Mouse (Mus musculus): ENCODE measurements at regions not wholly inside any gene's neighbourhood (a gene's known extent, or its start where the extent isn't known, plus 50 kb on each side); places are given as distances from the start of the nearest gene placed in this dataset.

DNA sequence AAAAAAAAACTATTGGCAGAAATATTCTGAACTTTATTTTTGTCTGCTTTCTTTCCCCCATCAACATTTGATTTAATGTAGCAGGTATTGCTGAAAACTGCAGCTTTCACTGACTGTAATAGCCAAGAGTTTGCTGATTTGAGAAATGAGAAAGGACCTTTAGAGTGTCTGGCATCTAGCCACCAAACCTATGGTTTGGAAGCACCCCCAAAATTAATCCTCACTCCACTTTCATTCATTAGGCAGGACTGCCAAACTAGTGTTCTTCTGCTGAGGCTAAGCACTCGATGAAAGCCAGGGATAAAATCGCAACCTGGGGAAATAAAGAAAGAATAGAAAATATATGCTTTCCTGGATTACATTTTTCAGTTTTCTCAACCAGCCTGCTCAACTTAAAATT is 320.4 kb downstream of the Atp6ap1l start:
- no peak for DNase-seq (ENCODE audit: low read depth in 1 of 2, low spot score in 2 of 2)
- no peaks in the 10 kb centered on the region for H3K36me3 ChIP-seq (ENCODE audit: control insufficient read depth, insufficient read depth, low read length)
- H3K4me1 ChIP-seq (ENCODE audit: control insufficient read depth, insufficient read depth, insufficient read length) = no peaks in the 10 kb centered on the region
- H3K4me3 ChIP-seq (ENCODE audit: extremely low read depth, insufficient read depth, insufficient read length) = no peak overlapping the region
- WGBS = 89% methylated on average over 2 of the region's 2 CpGs
- no peak overlapping the region for H3K27ac ChIP-seq (ENCODE audit: insufficient read depth, low read length)
- no peaks in the 10 kb centered on the region for H3K27me3 ChIP-seq (ENCODE audit: control insufficient read depth, insufficient read depth, low read length)
- TF ChIP-seq CTCF (IDR thresholded peaks at IDR 0.05; ENCODE audit: extremely low read depth, insufficient read depth, insufficient read length, insufficient replicate concordance) = no peak
- no peak for TF ChIP-seq POLR2A (IDR thresholded peaks at IDR 0.05; ENCODE audit: low read depth, low read length)

DNA sequence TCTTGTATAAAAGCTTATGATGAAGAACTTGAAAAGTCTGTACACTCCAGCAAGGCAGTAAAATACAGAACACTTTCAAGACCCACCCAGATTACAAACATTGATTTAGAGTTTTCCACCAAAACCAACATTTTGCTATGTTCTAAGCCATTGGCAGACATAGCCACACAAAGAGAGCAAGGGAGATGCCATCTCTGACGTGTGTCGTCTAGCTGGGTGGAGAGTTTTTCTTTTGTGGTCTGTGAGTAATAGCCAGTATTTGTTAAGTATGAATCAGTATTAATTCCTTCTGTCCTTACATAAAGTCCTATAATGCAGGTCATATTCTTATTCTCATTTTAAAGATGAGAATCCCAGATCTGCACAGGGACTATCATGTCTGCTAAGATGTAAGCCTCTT is 329.8 kb downstream of the Atp6ap1l start:
- DNase-seq (ENCODE audit: low read depth in 1 of 2, low spot score in 2 of 2) = no peak
- H3K4me1 ChIP-seq (ENCODE audit: control insufficient read depth, insufficient read depth, insufficient read length) = no peaks in the 10 kb centered on the region

DNA sequence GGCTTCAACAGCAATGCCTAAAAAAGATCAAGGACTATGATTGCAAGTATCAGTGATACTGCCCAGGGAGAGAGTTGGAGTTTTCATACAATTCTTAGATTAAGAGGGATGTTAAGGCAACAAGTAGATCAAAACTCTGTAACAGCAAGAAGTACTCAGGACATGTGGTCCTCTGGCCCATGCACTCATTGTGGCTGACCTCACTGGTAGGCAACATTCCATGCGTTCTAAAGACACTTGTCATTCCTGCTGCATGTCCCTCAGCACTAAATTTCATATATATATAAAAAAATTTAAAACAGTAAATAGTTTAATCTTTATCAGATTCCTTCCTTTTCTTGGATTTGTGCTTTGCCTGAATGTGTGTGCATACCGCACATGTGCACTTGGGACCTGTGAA is 332.6 kb downstream of the Atp6ap1l start:
- Histone ChIP-seq H3K4me1 (ENCODE audit: control insufficient read depth, insufficient read depth, insufficient read length) (no peaks in the 10 kb centered on the region), H3K27me3 (ENCODE audit: control insufficient read depth, insufficient read depth, low read length) (no peaks in the 10 kb centered on the region), H3K27ac (ENCODE audit: insufficient read depth, low read length) (no peak overlapping the region), H3K36me3 (ENCODE audit: control insufficient read depth, insufficient read depth, low read length) (no peaks in the 10 kb centered on the region), H3K4me3 (ENCODE audit: extremely low read depth, insufficient read depth, insufficient read length) (no peak overlapping the region)
- DNase-seq (ENCODE audit: low read depth in 1 of 2, low spot score in 2 of 2) = no peak
- no peak for TF ChIP-seq CTCF (IDR thresholded peaks at IDR 0.05; ENCODE audit: extremely low read depth, insufficient read depth, insufficient read length, insufficient replicate concordance)
- no peak for TF ChIP-seq POLR2A (IDR thresholded peaks at IDR 0.05; ENCODE audit: low read depth, low read length)
- WGBS = 85% methylated on average over 2 of the region's 2 CpGs

More for the DNA sequence above, 329.8 kb downstream of the Atp6ap1l start:
- WGBS = 89% methylated on average over 2 of the region's 2 CpGs
- no peak overlapping the region for H3K4me3 ChIP-seq (ENCODE audit: extremely low read depth, insufficient read depth, insufficient read length)
- H3K27me3 ChIP-seq (ENCODE audit: control insufficient read depth, insufficient read depth, low read length) = no peaks in the 10 kb centered on the region
- TF ChIP-seq POLR2A (IDR thresholded peaks at IDR 0.05; ENCODE audit: low read depth, low read length) = no peak
- no peak for TF ChIP-seq CTCF (IDR thresholded peaks at IDR 0.05; ENCODE audit: extremely low read depth, insufficient read depth, insufficient read length, insufficient replicate concordance)
- no peaks in the 10 kb centered on the region for H3K36me3 ChIP-seq (ENCODE audit: control insufficient read depth, insufficient read depth, low read length)
- H3K27ac ChIP-seq (ENCODE audit: insufficient read depth, low read length) = no peak overlapping the region

DNA sequence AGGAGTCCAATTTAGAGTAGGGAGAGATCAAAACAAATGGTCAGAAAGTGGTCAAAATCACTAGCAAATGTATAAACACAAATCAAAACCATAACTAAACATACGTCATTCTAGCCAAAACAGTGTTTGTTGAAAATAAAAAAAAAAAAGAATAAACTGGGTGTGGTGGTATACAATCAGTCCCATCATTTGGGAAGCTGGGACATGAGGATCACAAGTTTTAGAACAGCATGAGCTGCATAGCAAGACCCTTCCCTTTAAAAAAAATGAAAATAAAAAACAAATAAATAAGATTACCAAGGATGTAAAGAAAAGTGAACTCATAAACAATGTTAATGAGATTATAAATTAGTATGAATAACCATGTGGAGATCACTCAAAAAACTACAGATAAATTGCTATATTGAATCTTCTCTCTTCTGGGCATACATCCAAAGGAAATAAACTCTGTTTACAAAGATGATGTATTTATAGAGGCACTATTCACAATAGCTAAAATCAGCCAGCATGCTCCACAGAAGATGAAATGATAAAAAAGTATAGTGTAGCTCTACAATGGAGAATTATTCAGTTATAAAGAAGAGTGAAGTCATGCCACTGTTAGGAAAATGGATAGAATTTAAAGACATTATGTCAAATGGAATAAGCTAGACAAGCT is 341.8 kb downstream of the Atp6ap1l start:
- WGBS = 90% methylated on average over 1 of the region's 1 CpGs
- Histone ChIP-seq H3K36me3 (ENCODE audit: control insufficient read depth, insufficient read depth, low read length) (no peaks in the 10 kb centered on the region), H3K27me3 (ENCODE audit: control insufficient read depth, insufficient read depth, low read length) (no peaks in the 10 kb centered on the region), H3K4me1 (ENCODE audit: control insufficient read depth, insufficient read depth, insufficient read length) (no peaks in the 10 kb centered on the region), H3K4me3 (ENCODE audit: extremely low read depth, insufficient read depth, insufficient read length) (no peak overlapping the region), H3K27ac (ENCODE audit: insufficient read depth, low read length) (no peak overlapping the region)
- no peak for DNase-seq (ENCODE audit: low read depth in 1 of 2, low spot score in 2 of 2)
- TF ChIP-seq CTCF (IDR thresholded peaks at IDR 0.05; ENCODE audit: extremely low read depth, insufficient read depth, insufficient read length, insufficient replicate concordance) (no peak), POLR2A (IDR thresholded peaks at IDR 0.05; ENCODE audit: low read depth, low read length) (no peak)

DNA sequence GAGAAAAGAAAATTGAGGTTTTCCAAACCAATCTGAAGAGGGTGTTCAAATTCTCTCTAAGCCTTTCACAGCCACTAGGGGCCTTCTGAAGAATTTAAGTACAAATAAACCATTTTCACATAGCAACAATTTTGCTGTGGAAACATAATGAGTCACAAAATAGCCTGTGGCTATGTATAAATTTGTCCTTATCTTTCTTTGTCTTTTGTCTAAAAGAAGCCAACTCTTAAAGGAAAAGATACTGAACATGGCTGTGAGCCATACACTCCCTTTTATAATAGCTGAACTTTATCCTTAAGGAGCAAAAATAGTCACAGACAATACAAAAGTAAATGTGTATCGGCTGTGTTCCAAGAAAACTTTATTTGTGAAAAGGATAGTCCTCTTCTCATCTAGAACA is 345.1 kb downstream of the Atp6ap1l start:
- Histone ChIP-seq H3K36me3 (ENCODE audit: control insufficient read depth, insufficient read depth, low read length) (no peaks in the 10 kb centered on the region), H3K4me1 (ENCODE audit: control insufficient read depth, insufficient read depth, insufficient read length) (no peaks in the 10 kb centered on the region), H3K4me3 (ENCODE audit: extremely low read depth, insufficient read depth, insufficient read length) (no peak overlapping the region), H3K27me3 (ENCODE audit: control insufficient read depth, insufficient read depth, low read length) (no peaks in the 10 kb centered on the region), H3K27ac (ENCODE audit: insufficient read depth, low read length) (no peak overlapping the region)
- 83% methylated on average over 1 of the region's 1 CpGs for WGBS
- TF ChIP-seq POLR2A (IDR thresholded peaks at IDR 0.05; ENCODE audit: low read depth, low read length) = no peak
- TF ChIP-seq CTCF (IDR thresholded peaks at IDR 0.05; ENCODE audit: extremely low read depth, insufficient read depth, insufficient read length, insufficient replicate concordance) = no peak
- no peak for DNase-seq (ENCODE audit: low read depth in 1 of 2, low spot score in 2 of 2)

DNA sequence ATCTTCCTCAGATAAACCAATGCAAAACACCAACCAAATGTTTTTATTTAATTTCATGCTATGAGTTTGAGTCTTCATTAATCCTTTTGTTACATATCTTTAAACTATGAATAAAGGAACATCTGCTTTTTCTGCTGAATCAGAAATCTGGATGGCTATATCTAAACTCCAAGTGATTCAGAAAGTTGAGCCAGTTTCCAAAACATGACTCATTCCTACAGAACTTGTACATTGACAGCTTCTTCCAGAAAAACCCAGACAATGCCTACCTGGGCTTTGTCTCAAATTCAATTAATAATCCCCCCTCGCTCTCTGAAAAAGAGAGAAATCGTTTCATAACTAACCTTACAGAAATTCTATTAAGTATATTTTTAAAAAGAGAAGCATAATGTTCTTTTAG is 345.7 kb downstream of the Atp6ap1l start:
- Histone ChIP-seq H3K36me3 (ENCODE audit: control insufficient read depth, insufficient read depth, low read length) (no peaks in the 10 kb centered on the region), H3K4me3 (ENCODE audit: extremely low read depth, insufficient read depth, insufficient read length) (no peak overlapping the region), H3K4me1 (ENCODE audit: control insufficient read depth, insufficient read depth, insufficient read length) (no peaks in the 10 kb centered on the region), H3K27me3 (ENCODE audit: control insufficient read depth, insufficient read depth, low read length) (no peaks in the 10 kb centered on the region), H3K27ac (ENCODE audit: insufficient read depth, low read length) (no peak overlapping the region)
- no peak for DNase-seq (ENCODE audit: low read depth in 1 of 2, low spot score in 2 of 2)
- 93% methylated on average over 2 of the region's 2 CpGs for WGBS
- no peak for TF ChIP-seq CTCF (IDR thresholded peaks at IDR 0.05; ENCODE audit: extremely low read depth, insufficient read depth, insufficient read length, insufficient replicate concordance)
- no peak for TF ChIP-seq POLR2A (IDR thresholded peaks at IDR 0.05; ENCODE audit: low read depth, low read length)

DNA sequence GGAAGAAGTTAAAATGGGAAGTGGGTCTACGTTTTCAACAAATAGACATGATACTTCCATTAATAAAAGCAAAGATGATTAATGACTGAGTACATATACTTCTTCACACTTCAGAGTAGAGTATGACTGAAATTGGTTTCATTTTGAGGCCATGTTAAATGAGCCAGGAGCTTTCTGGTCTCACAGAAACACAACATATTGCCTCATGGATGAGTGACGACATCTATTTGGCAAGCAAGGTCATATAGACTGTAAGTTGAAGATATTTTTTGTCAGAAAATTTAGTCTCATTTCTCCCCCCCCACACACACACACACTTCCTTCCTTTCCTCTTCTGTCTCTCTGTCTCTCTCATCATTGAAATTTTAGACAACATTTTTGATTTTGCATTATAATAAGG is 354.0 kb downstream of the Atp6ap1l start:
- Histone ChIP-seq H3K36me3 (ENCODE audit: control insufficient read depth, insufficient read depth, low read length) (no peaks in the 10 kb centered on the region), H3K4me3 (ENCODE audit: extremely low read depth, insufficient read depth, insufficient read length) (no peak overlapping the region), H3K4me1 (ENCODE audit: control insufficient read depth, insufficient read depth, insufficient read length) (no peaks in the 10 kb centered on the region), H3K27ac (ENCODE audit: insufficient read depth, low read length) (no peak overlapping the region), H3K27me3 (ENCODE audit: control insufficient read depth, insufficient read depth, low read length) (no peaks in the 10 kb centered on the region)
- TF ChIP-seq CTCF (IDR thresholded peaks at IDR 0.05; ENCODE audit: extremely low read depth, insufficient read depth, insufficient read length, insufficient replicate concordance) (no peak), POLR2A (IDR thresholded peaks at IDR 0.05; ENCODE audit: low read depth, low read length) (no peak)
- DNase-seq (ENCODE audit: low read depth in 1 of 2, low spot score in 2 of 2) = no peak
- 80% methylated on average over 2 of the region's 2 CpGs for WGBS
